Mouse (Mus musculus) adrenal gland, postnatal 10 days (tissue): ENCODE measurements at regions not wholly inside any gene's neighbourhood (a gene's known extent, or its start where the extent isn't known, plus 50 kb on each side); places are given as distances from the start of the nearest gene placed in this dataset.
A peak's percentile ranks its signal among the peaks of the same experiment; 100 is the strongest.

Source experiments
- DNase-seq: peaks from one replicate; pipeline ENCODE4 v3.0.0; 2021; ENCODE audit warnings: mixed read lengths

GRCm38 (mm10) chr6:84514623-84515022 lies 79.1 kb downstream of the Cyp26b1 start:
- peak; percentile 52 for DNase-seq

GRCm38 (mm10) chr6:84508598-84508997 lies 85.1 kb downstream of the Cyp26b1 start:
- DNase-seq: peak; percentile 50

- no peak for DNase-seq
Observed at GRCm38 (mm10) chr6:84506675-84507074, 87.0 kb downstream of the Cyp26b1 start.

GRCm38 (mm10) chr6:84500255-84500886 lies 93.3 kb downstream of the Cyp26b1 start:
- DNase-seq: no peak

- no peak for DNase-seq
Observed at GRCm38 (mm10) chr6:84498076-84498475, 95.6 kb downstream of the Cyp26b1 start.

GRCm38 (mm10) chr6:84493676-84494075 lies 100.0 kb downstream of the Cyp26b1 start:
- no peak for DNase-seq

- DNase-seq: no peak
Observed at GRCm38 (mm10) chr6:84493169-84493568, 100.5 kb downstream of the Cyp26b1 start.

- no peak for DNase-seq
Observed at GRCm38 (mm10) chr6:84492594-84492993, 101.1 kb downstream of the Cyp26b1 start.

GRCm38 (mm10) chr6:84491106-84491505 lies 102.6 kb downstream of the Cyp26b1 start:
- DNase-seq: no peak

GRCm38 (mm10) chr6:84481205-84481604 lies 112.5 kb downstream of the Cyp26b1 start:
- no peak for DNase-seq

- no peak for DNase-seq
Observed at GRCm38 (mm10) chr6:84477072-84477471, 116.6 kb downstream of the Cyp26b1 start.

- DNase-seq: peak; percentile 62
Observed at GRCm38 (mm10) chr6:84476466-84476865, 117.2 kb downstream of the Cyp26b1 start.

- DNase-seq: no peak
Observed at GRCm38 (mm10) chr6:84474835-84475234, 118.9 kb downstream of the Cyp26b1 start.

- DNase-seq: no peak
Observed at GRCm38 (mm10) chr6:84473171-84473570, 120.5 kb downstream of the Cyp26b1 start.

- no peak for DNase-seq
Observed at GRCm38 (mm10) chr6:84472287-84472686, 121.4 kb downstream of the Cyp26b1 start.

- no peak for DNase-seq
Observed at GRCm38 (mm10) chr6:84467319-84467718, 126.4 kb downstream of the Cyp26b1 start.

GRCm38 (mm10) chr6:84466223-84466622 lies 127.5 kb downstream of the Cyp26b1 start:
- no peak for DNase-seq

GRCm38 (mm10) chr6:84465596-84465995 lies 128.1 kb downstream of the Cyp26b1 start:
- no peak for DNase-seq

GRCm38 (mm10) chr6:84463592-84464367 lies 129.9 kb downstream of the Cyp26b1 start:
- no peak for DNase-seq

GRCm38 (mm10) chr6:84456803-84457202 lies 136.9 kb downstream of the Cyp26b1 start:
- no peak for DNase-seq

- no peak for DNase-seq
Observed at GRCm38 (mm10) chr6:84445093-84445492, 148.6 kb downstream of the Cyp26b1 start.

GRCm38 (mm10) chr6:84442667-84443066 lies 151.0 kb downstream of the Cyp26b1 start:
- DNase-seq: no peak

- no peak for DNase-seq
Observed at GRCm38 (mm10) chr6:84441721-84442480, 151.8 kb downstream of the Cyp26b1 start.
